Mouse (Mus musculus): Measurements from ENCODE around the gene Hist1h4c. TPM values are rescaled to one million over a fixed set of nuclear protein-coding genes. Genes with fewer than 3 reads are reported as not detected.
"Not testable (repeated sequence)": the region's sequence is repeated elsewhere in the genome, so short reads cannot be mapped to it uniquely, and the experiment has no call there.

The Hist1h4c gene
- 6.6 and 6.8 TPM in 2 replicates for polyA plus RNA-seq (2016; fragmentation: Nextera tagmentation; extraction: Ambion mirVana)

DNA sequence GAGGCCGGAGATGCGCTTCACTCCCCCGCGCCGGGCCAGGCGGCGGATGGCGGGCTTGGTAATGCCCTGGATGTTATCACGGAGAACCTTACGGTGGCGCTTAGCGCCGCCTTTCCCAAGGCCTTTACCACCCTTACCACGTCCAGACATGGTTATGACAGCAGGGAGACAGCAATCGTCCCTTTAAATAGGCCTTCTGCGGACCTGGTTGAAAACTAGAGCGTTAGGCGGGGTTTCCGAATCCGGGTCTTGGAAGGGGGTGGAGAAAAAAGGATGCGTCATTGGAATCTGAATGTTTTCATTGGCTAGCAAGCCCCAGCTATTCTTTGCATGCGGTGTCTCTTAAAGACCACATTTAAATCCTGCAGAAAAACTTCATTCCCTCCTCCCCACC, at the start of gene Hist1h4c:
Gene Hist1h4c (minus strand): TSS at position 155 of the 394 bp plus-strand sequence.
- H3K4me1 ChIP-seq = peaks cover 23% of the 10 kb centered on the region
- H3K9me3 ChIP-seq = no peaks in the 10 kb centered on the region
- peak within 1 kb of the TSS; percentile 60 for H3K4me3 ChIP-seq
- DNase-seq (ENCODE audit: low spot score) = peak; percentile 96
- H3K27me3 ChIP-seq (replicated peaks; ENCODE audit: low read depth, poor library complexity, severe bottlenecking) = no peaks in the 10 kb centered on the region
- peak within 1 kb of the TSS; percentile 88 for H3K27ac ChIP-seq (replicated peaks)
- no peaks in the 10 kb centered on the region for H3K36me3 ChIP-seq (replicated peaks)
- WGBS = under 1% methylated on average over 22 of the region's 22 CpGs

GRCm38 (mm10) chr13:23747892-23748288, 49.6 kb upstream of the Hist1h4c start:
- no peaks in the 10 kb centered on the region for H3K27me3 ChIP-seq (replicated peaks; ENCODE audit: low read depth, poor library complexity, severe bottlenecking)
- H3K4me3 ChIP-seq = peak overlapping the region; percentile 62
- no peaks in the 10 kb centered on the region for H3K9me3 ChIP-seq
- no peaks in the 10 kb centered on the region for H3K36me3 ChIP-seq (replicated peaks)
- peak; percentile 54 for DNase-seq (ENCODE audit: low spot score)
- peaks cover 23% of the 10 kb centered on the region for H3K4me1 ChIP-seq
- peak overlapping the region; percentile 98 for H3K27ac ChIP-seq (replicated peaks)
- WGBS = 11% methylated on average over 4 of the region's 4 CpGs

- DNase-seq (ENCODE audit: low spot score) = peak; percentile 35
- H3K27ac ChIP-seq (replicated peaks) = peak overlapping the region; percentile 98
- H3K4me1 ChIP-seq = peaks cover 23% of the 10 kb centered on the region
- H3K27me3 ChIP-seq (replicated peaks; ENCODE audit: low read depth, poor library complexity, severe bottlenecking) = no peaks in the 10 kb centered on the region
- H3K4me3 ChIP-seq = peak overlapping the region; percentile 62
- WGBS = 4% methylated on average over 13 of the region's 13 CpGs
- H3K9me3 ChIP-seq = no peaks in the 10 kb centered on the region
- no peaks in the 10 kb centered on the region for H3K36me3 ChIP-seq (replicated peaks)
Observed at GRCm38 (mm10) chr13:23747081-23747891, 49.0 kb upstream of the Hist1h4c start.

DNA sequence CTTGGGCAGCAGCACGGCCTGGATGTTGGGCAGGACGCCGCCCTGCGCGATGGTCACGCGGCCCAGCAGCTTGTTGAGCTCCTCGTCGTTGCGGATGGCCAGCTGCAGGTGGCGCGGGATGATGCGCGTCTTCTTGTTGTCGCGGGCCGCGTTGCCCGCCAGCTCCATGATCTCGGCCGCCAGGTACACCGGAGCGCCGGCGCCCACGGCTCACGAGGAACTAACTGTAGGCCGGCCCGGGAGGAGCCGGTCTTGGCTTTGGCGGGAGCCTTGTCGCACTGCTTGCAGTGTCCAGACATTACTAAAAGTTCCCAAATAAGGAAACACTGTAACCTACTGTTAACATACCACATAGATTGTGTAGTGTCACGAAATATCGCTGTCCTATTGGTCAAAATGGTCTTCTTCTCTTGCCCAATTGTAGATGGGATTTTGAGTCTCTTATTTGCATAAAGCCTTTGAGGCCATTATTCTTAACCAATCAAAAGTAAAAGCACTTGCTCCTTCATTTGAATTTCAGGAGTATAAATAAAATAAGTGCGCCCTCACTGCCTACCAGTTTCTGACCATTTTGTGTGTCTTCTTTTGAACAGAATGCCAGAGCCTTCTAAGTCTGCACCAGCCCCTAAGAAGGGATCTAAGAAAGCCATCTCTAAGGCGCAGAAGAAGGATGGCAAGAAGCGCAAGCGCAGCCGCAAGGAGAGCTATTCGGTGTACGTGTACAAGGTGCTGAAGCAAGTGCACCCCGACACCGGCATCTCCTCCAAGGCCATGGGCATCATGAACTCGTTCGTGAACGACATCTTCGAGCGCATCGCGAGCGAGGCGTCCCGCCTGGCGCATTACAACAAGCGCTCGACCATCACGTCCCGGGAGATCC, 48.2 kb upstream of the Hist1h4c start, which contains the start of gene Hist1h2bb:
Gene Hist1h2bb (plus strand): TSS at position 534 of the 880 bp plus-strand sequence.
- not testable (repeated sequence) for H3K36me3 ChIP-seq (replicated peaks); H3K27me3 ChIP-seq (replicated peaks; ENCODE audit: low read depth, poor library complexity, severe bottlenecking); H3K9me3 ChIP-seq
- Histone ChIP-seq H3K27ac (replicated peaks) (peak within 1 kb of the TSS; percentile 98), H3K4me3 (peak within 1 kb of the TSS; percentile 62), H3K4me1 (peaks cover 23% of the 10 kb centered on the region)
- WGBS = under 1% methylated on average over 53 of the region's 58 CpGs
- peak; percentile 83 for DNase-seq (ENCODE audit: low spot score)

DNA sequence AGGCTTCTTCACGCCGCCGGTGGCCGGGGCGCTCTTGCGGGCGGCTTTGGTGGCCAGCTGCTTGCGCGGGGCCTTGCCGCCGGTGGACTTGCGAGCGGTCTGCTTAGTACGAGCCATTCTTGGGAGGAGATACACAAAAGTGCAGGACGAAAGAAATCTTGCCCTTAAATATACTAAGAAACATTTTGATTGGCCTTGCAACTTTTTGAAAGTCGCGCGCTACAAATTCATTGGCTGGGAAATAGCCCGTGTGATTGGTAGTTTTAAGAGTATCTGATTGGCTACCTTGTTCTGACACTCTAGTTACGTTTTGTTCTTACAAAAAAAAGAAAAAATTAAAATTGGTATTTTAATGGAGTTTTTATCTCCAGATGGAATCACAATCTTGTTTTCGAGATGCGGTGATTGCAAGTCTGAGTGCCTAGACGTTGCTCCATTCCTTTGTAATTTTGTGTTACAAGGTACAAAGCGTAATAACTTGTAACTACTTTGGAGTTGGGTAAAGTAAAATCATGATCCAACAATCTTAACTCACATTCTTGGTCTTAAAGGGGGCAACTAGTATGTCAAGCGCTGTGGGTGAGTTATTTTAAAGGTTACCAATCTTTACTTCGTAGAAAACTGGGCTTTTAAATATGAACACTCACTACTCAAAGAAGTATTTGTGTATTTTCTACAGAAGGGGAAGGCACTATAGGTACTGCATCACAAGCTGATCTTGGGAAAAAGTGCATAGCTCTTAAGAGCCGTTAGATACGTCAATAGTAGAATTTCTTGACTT, 47.3 kb upstream of the Hist1h4c start, which contains the start of gene Hist1h3c:
Gene Hist1h3c (minus strand): TSS at position 222 of the 781 bp plus-strand sequence.
- WGBS = under 1% methylated on average over 26 of the region's 28 CpGs
- DNase-seq (ENCODE audit: low spot score) = peak; percentile 83
- Histone ChIP-seq H3K27ac (replicated peaks) (peak within 1 kb of the TSS; percentile 98), H3K36me3 (replicated peaks) (no peaks in the 10 kb centered on the region), H3K4me3 (peak within 1 kb of the TSS; percentile 62), H3K4me1 (peaks cover 28% of the 10 kb centered on the region), H3K9me3 (no peaks in the 10 kb centered on the region), H3K27me3 (replicated peaks; ENCODE audit: low read depth, poor library complexity, severe bottlenecking) (no peaks in the 10 kb centered on the region)

DNA sequence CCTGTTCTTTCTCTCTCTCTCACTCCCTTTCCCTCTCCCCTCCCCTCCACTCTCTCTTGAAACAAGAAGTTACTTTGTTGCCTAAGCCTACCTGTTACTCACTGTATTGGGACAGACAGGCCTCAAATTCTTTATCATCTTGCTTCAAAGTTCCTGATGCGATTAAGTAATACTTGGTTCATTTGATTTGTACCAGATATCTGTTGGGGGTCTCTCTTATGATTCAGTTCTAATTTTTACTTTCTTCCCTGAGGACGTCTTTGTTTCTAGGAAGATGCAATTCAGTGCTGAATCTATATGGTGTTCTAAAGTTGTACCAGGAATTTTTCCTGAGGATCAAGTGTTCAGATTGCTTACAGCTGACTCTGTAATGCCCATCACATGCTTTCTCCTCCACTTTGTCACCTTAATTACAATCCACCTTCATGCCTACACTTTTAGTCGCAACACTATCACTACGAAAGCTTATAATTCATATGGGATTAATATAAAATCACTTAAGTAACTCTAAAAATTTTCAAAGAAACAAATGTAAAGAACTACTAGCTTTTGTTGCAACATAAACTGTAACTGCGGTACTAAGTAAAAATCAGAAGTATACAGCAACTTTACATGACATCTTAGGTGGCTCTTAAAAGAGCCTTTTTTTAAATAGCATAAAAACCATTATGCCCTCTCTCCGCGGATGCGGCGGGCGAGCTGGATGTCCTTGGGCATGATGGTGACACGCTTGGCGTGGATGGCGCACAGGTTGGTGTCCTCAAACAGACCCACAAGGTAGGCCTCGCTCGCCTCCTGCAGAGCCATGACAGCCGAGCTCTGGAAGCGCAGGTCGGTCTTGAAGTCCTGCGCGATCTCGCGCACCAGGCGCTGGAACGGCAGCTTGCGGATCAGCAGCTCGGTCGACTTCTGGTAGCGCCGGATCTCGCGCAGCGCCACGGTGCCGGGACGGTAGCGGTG, 46.4 kb upstream of the Hist1h4c start:
- 2% methylated on average over 22 of the region's 36 CpGs for WGBS
- Histone ChIP-seq H3K27me3 (replicated peaks; ENCODE audit: low read depth, poor library complexity, severe bottlenecking) (no peaks in the 10 kb centered on the region), H3K4me1 (peaks cover 32% of the 10 kb centered on the region), H3K9me3 (no peaks in the 10 kb centered on the region), H3K36me3 (replicated peaks) (no peaks in the 10 kb centered on the region), H3K4me3 (peak overlapping the region; percentile 62), H3K27ac (replicated peaks) (peak overlapping the region; percentile 98)
- DNase-seq (ENCODE audit: low spot score) = no peak

GRCm38 (mm10) chr13:23743963-23744362, 45.7 kb upstream of the Hist1h4c start:
- Histone ChIP-seq H3K27ac (replicated peaks) (peak overlapping the region; percentile 98), H3K27me3 (replicated peaks; ENCODE audit: low read depth, poor library complexity, severe bottlenecking) (no peaks in the 10 kb centered on the region), H3K36me3 (replicated peaks) (no peaks in the 10 kb centered on the region), H3K4me3 (peak overlapping the region; percentile 62), H3K4me1 (peaks cover 37% of the 10 kb centered on the region), H3K9me3 (no peaks in the 10 kb centered on the region)
- no peak for DNase-seq (ENCODE audit: low spot score)
- WGBS = 48% methylated on average over 4 of the region's 4 CpGs

DNA sequence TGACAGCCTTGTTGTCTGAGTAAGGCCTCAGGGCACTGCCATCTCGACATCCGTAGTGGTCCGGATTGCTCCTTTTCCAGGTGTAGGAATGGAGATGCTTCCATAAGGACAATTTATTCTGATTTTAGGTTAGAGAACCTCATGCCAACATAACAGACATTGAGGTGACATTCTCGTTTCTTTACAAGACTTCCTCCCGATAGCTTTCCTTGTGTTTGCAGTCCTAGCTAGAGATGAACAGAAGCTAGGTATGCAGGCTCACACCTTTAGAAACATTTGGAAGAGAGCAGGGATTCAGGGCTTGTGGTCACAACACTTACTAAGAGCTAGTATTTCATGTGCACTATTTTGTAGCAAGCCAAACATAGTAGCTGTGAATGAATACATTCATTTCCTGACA, 45.0 kb upstream of the Hist1h4c start:
- WGBS = 78% methylated on average over 5 of the region's 5 CpGs
- peak overlapping the region; percentile 40 for H3K27ac ChIP-seq (replicated peaks)
- no peak for DNase-seq (ENCODE audit: low spot score)

GRCm38 (mm10) chr13:23742007-23742406, 43.8 kb upstream of the Hist1h4c start:
- H3K27me3 ChIP-seq (replicated peaks; ENCODE audit: low read depth, poor library complexity, severe bottlenecking) = no peaks in the 10 kb centered on the region
- peaks cover 28% of the 10 kb centered on the region for H3K4me1 ChIP-seq
- H3K36me3 ChIP-seq (replicated peaks) = no peaks in the 10 kb centered on the region
- H3K9me3 ChIP-seq = no peaks in the 10 kb centered on the region
- no peak overlapping the region for H3K4me3 ChIP-seq
- DNase-seq (ENCODE audit: low spot score) = no peak
- peak overlapping the region; percentile 63 for H3K27ac ChIP-seq (replicated peaks)

More for the DNA sequence above, 45.0 kb upstream of the Hist1h4c start:
- Histone ChIP-seq H3K36me3 (replicated peaks) (no peaks in the 10 kb centered on the region), H3K4me1 (peaks cover 33% of the 10 kb centered on the region), H3K27me3 (replicated peaks; ENCODE audit: low read depth, poor library complexity, severe bottlenecking) (no peaks in the 10 kb centered on the region), H3K4me3 (no peak overlapping the region), H3K9me3 (no peaks in the 10 kb centered on the region)

DNA sequence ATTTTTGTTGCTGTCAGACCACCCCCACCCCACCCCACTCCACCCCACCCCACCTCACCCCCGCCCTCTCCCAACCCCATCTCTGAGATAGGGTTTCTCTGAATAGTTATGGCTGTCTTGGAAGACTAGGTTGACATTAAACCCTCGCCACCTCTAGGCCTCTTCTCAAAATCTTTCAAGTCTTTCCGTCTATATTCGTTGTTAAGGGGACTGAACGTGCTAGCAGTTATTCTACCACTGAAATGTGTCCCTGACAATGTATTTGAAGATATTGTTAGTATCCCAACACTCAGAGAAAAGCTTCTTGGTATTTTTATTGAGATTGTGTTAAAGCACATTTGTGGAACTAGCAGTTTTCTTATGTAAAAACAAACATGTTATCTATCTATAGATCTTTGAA, 42.7 kb upstream of the Hist1h4c start:
- no peaks in the 10 kb centered on the region for H3K9me3 ChIP-seq
- no peaks in the 10 kb centered on the region for H3K36me3 ChIP-seq (replicated peaks)
- WGBS = 62% methylated on average over 5 of the region's 5 CpGs
- peaks cover 28% of the 10 kb centered on the region for H3K4me1 ChIP-seq
- no peak for DNase-seq (ENCODE audit: low spot score)
- H3K27me3 ChIP-seq (replicated peaks; ENCODE audit: low read depth, poor library complexity, severe bottlenecking) = no peaks in the 10 kb centered on the region
- H3K27ac ChIP-seq (replicated peaks) = peak overlapping the region; percentile 96
- H3K4me3 ChIP-seq = peak overlapping the region; percentile 71

DNA sequence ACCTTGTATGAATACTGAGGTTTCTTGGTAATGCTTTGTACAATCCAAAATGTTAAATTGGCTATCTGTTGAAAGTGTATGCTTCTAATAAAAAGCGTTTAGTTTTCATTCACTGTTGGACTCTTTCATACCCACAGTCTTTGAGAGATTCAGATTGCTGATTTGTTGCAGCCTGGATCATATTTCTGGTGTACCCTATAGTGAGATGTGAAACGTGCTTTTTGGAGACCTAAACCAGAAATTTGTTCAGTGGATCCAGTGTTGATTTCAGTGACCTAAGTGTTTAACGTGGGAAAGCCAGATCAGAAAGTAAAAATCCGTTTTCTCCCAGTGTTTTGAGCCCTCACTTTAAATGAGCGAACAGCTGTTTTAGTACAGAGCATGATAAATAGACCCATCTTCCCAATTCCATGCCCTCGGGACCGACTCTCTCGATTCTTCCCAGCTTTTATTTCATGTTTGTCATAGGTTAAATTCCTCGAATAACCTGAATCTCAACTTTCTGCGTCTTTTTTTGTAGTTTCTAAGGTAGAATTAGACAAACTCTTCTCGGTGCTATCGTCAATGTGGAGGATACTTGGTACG, 42.1 kb upstream of the Hist1h4c start:
- peaks cover 28% of the 10 kb centered on the region for H3K4me1 ChIP-seq
- H3K4me3 ChIP-seq = peak overlapping the region; percentile 71
- no peaks in the 10 kb centered on the region for H3K36me3 ChIP-seq (replicated peaks)
- DNase-seq (ENCODE audit: low spot score) = no peak
- no peaks in the 10 kb centered on the region for H3K27me3 ChIP-seq (replicated peaks; ENCODE audit: low read depth, poor library complexity, severe bottlenecking)
- WGBS = 36% methylated on average over 13 of the region's 13 CpGs
- peak overlapping the region; percentile 96 for H3K27ac ChIP-seq (replicated peaks)
- H3K9me3 ChIP-seq = no peaks in the 10 kb centered on the region

All from embryonic facial prominence, embryonic 10.5 days (tissue).